15 mouse cellular contexts compared by ENCODE assay signal in genomic region chr2:33643721-33644713, GRCm38 (mm10). TPM values are rescaled to one million over a fixed set of nuclear protein-coding genes. Genes with fewer than 3 reads are reported as not detected.
DNase-seq lines count a peak whose midpoint lies in the region; ATAC-seq lines count a peak whose summit lies in the region.
"Had no signal": no experiment of that assay in that cellular context is flagged by ENCODE, and none has a peak within 500 bp of the region (broad histone marks: within the 10 kb centered on the region; RNA-seq: fewer than 3 reads in every experiment).

No protein-coding gene starts in this region.

- H3K27me3 ChIP-seq in hindbrain, embryonic 10.5 days (ENCODE audit: insufficient read depth, poor library complexity, severe bottlenecking), result peaks cover 100% of the 10 kb centered on the region
- peaks cover 83% of the 10 kb centered on the region for H3K27me3 ChIP-seq in limb, embryonic 12.5 days
- H3K27me3 ChIP-seq: Patski had no signal

- H3K9ac ChIP-seq in limb, embryonic 12.5 days (replicated peaks), result peak overlapping the region; percentile 99
- H3K9ac ChIP-seq: forebrain, embryonic 13.5 days had no signal

- ATAC-seq in limb, embryonic 12.5 days (ENCODE audit: insufficient number of reproducible peaks, insufficient read depth, low FRiP score, low TSS enrichment, low read depth), result no peak
- ATAC-seq: Patski had no signal

- intact Hi-C loops in left cerebral cortex, postnatal 14 days (cut with DNase I), result loop anchor here (2.0 kb wide), 2 partner anchors 85 to 157 kb away; no protein-coding TSS in a partner anchor

- no peaks in the 10 kb centered on the region for H3K36me3 ChIP-seq in hindbrain, embryonic 10.5 days
- H3K36me3 ChIP-seq in limb, embryonic 12.5 days, result peaks cover 15% of the 10 kb centered on the region; the same call in 1 of the 2 replicates

- H3K4me1 ChIP-seq in hindbrain, embryonic 10.5 days (replicated peaks), result peaks cover 96% of the 10 kb centered on the region
- H3K4me1 ChIP-seq in limb, embryonic 12.5 days (replicated peaks), result peaks cover 67% of the 10 kb centered on the region

- 9% methylated on average over 50 of the region's 50 CpGs for WGBS in hindbrain, embryonic 10.5 days
- 8% methylated on average over 50 of the region's 50 CpGs for WGBS in limb, embryonic 12.5 days

- DNase-seq in heart, adult 11 months, result peak; percentile 83
- DNase-seq in heart, adult 18-20 months, result no peak
- peak; percentile 49 for DNase-seq in hindbrain, embryonic 10.5 days (ENCODE audit: low spot score)
- DNase-seq in neural tube, embryonic 10.5 days (ENCODE audit: extremely low spot score, low spot score), result peak; percentile 60
- DNase-seq in gastrocnemius, postnatal 10 days, result no peak
- DNase-seq in left cerebral cortex, postnatal 14 days (ENCODE audit: low spot score in 2 of 2), result no peak
- no peak for DNase-seq in adrenal gland, postnatal 36 days

- peak overlapping the region; percentile 57 for H3K4me3 ChIP-seq in hindbrain, embryonic 10.5 days
- H3K4me3 ChIP-seq in limb, embryonic 12.5 days (replicated peaks), result peak overlapping the region; percentile 72
- H3K4me3 ChIP-seq: forebrain, embryonic 13.5 days had no signal

- no peaks in the 10 kb centered on the region for H3K9me3 ChIP-seq in hindbrain, embryonic 10.5 days
- H3K9me3 ChIP-seq in limb, embryonic 12.5 days, result no peaks in the 10 kb centered on the region
- H3K9me3 ChIP-seq: forebrain, embryonic 13.5 days had no signal

- H3K4me2 ChIP-seq in limb, embryonic 12.5 days, result peak overlapping the region; percentile 74
- H3K4me2 ChIP-seq: forebrain, embryonic 13.5 days had no signal

- peak overlapping the region; percentile 85; the same call in 1 of the 2 replicates for H3K27ac ChIP-seq in hindbrain, embryonic 10.5 days
- peak overlapping the region; percentile 93 for H3K27ac ChIP-seq in limb, embryonic 12.5 days
- H3K27ac ChIP-seq: forebrain, embryonic 13.5 days; gastrocnemius, adult 2 months; stomach, postnatal 0 days had no signal

RNA-seq across cellular contexts. Expression of gene Lmx1b, which starts 3.7 kb away (rescaled TPM):
- total RNA-seq in heart, adult 18-20 months (2021), result under 1 TPM in 1 of 2 experiments, not detected in 1; 0.05 TPM
- polyA plus RNA-seq in hindbrain, embryonic 10.5 days (2016; fragmentation: Nextera tagmentation; extraction: Ambion mirVana), result 2.5 and 7.7 TPM in 2 replicates
- 8.6 and 9.9 TPM in 2 replicates for polyA plus RNA-seq in limb, embryonic 12.5 days (2016; fragmentation: Nextera tagmentation; extraction: Ambion mirVana)
- under 1 TPM; 0.35 to 0.45 TPM for total RNA-seq in gastrocnemius, postnatal 10 days (2021)
- total RNA-seq in left cerebral cortex, postnatal 14 days (2021), result under 1 TPM; 0.42 to 0.59 TPM
- under 1 TPM in 1 of 2 experiments, not detected in 1; 0.07 TPM for total RNA-seq in adrenal gland, postnatal 36 days (2021)
- total RNA-seq: adrenal gland, adult 18-20 months; megakaryocyte progenitor cell, adult 5-6 weeks had no signal
- polyA plus RNA-seq: spleen, adult 2 months; stomach, postnatal 0 days had no signal

Comparison
In these comparisons a context has a peak if more than half of its experiments do, and no peak if none do; other contexts are left out.
1. DNase-seq: peak in heart, adult 11 months (single experiment), hindbrain, embryonic 10.5 days (single experiment) and neural tube, embryonic 10.5 days (single experiment); none in heart, adult 18-20 months (0 of 2), gastrocnemius, postnatal 10 days (single experiment), left cerebral cortex, postnatal 14 days (0 of 2) and adrenal gland, postnatal 36 days (0 of 2).